Mouse (Mus musculus): ENCODE measurements around the gene Ppp1r1b. TPM values are rescaled to one million over a fixed set of nuclear protein-coding genes. Genes with fewer than 3 reads are reported as not detected.

The Ppp1r1b gene
- polyA plus RNA-seq, 1 experiment from 2014 or later: 7.0 TPM

DNA sequence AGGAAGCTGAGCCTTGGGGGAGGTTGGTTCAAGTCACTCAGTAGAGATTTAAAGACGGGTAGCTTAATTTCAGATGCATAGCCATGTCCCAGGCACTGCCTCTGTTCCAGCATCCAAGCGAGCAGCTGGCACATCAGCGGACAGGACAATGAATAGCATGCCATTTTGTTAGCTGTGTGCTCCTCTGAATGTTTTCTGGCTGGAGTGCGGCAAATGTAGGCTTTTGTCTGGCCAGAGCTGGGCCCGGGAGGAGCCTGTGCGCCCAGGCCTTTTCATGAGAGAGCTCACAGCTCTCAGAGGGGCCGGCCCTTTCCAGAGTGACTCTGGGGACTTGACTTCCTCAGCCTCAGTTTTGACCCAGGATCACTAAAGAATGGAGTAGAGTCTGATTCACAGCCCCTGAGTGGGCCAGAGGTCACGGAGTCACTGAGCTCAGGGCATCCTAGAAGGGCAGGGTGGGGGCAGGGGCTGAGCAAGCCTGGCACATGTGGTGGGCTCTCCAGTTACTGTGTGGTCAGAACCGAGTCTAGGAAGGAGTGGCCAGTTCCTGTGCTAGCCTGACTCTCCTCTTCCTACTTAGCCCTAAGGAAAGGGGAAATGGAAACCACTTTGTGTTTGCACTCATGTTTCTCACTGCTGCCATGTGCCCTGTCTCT, 12.8 kb downstream of the Ppp1r1b start:
- peak overlapping the region; percentile 41; the same call in 1 of the 2 replicates for H3K27ac ChIP-seq (replicated peaks)
- DNase-seq (ENCODE audit: low spot score): no peak
- H3K9ac ChIP-seq (ENCODE audit: low read length): peak overlapping the region; percentile 4; the same call in 1 of the 2 replicates
- no peak for ATAC-seq (ENCODE audit: low FRiP score, low TSS enrichment)
- TF ChIP-seq EP300 (optimal IDR thresholded peaks at IDR 0.05) (no peak), CTCF (IDR thresholded peaks at IDR 0.05; ENCODE audit: low read depth) (no peak)
- H3K36me3 ChIP-seq (ENCODE audit: control insufficient read depth, insufficient read depth, low read length): no peaks in the 10 kb centered on the region
- H3K9me3 ChIP-seq (ENCODE audit: control insufficient read depth, low read length): no peaks in the 10 kb centered on the region
- H3K4me1 ChIP-seq (replicated peaks; ENCODE audit: control insufficient read depth, insufficient read depth): peaks cover 9% of the 10 kb centered on the region
- H3K27me3 ChIP-seq (ENCODE audit: control insufficient read depth, insufficient read depth, low read length): no peaks in the 10 kb centered on the region
- H3K4me3 ChIP-seq (ENCODE audit: low read depth, low read length): no peak overlapping the region
- WGBS: 60% methylated on average over 9 of the region's 9 CpGs
- H3K4me2 ChIP-seq (replicated peaks; ENCODE audit: low read depth): peak overlapping the region; percentile 3; the same call in 1 of the 2 replicates

GRCm38 (mm10) chr11:98363817-98364216, 15.6 kb downstream of the Ppp1r1b start:
- H3K4me1 ChIP-seq (replicated peaks; ENCODE audit: control insufficient read depth, insufficient read depth): peaks cover 5% of the 10 kb centered on the region; the same call in 1 of the 2 replicates
- H3K36me3 ChIP-seq (ENCODE audit: control insufficient read depth, insufficient read depth, low read length): no peaks in the 10 kb centered on the region
- DNase-seq (ENCODE audit: low spot score) (no peak), ATAC-seq (ENCODE audit: low FRiP score, low TSS enrichment) (no peak)
- H3K27me3 ChIP-seq (ENCODE audit: control insufficient read depth, insufficient read depth, low read length): no peaks in the 10 kb centered on the region
- no peak overlapping the region for H3K4me3 ChIP-seq (ENCODE audit: low read depth, low read length)
- no peak overlapping the region for H3K4me2 ChIP-seq (replicated peaks; ENCODE audit: low read depth)
- H3K27ac ChIP-seq (replicated peaks): no peak overlapping the region
- TF ChIP-seq CTCF (IDR thresholded peaks at IDR 0.05; ENCODE audit: low read depth): no peak
- TF ChIP-seq EP300 (optimal IDR thresholded peaks at IDR 0.05): no peak
- 62% methylated on average over 5 of the region's 5 CpGs for WGBS
- H3K9me3 ChIP-seq (ENCODE audit: control insufficient read depth, low read length): no peaks in the 10 kb centered on the region
- H3K9ac ChIP-seq (ENCODE audit: low read length): no peak overlapping the region

DNA sequence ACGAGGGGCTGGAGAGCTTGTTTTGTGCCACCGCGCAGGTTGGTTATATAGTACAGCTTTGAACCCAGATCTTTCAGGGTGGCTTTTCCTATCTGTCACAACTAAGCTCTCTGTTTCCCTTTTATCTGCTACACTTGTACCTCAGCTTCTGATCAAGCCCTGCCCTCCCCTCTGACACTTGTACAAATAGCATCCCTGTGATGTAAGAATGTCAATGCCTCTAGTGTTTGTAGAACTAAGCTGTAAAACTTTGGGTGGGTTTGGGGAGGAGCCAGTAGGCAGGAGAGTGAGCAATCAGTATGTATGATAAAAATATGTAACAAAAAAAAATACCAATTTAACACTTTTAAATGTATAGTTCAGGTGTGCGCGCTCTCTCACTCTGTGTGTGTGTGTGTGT, 16.2 kb downstream of the Ppp1r1b start:
- 0 out of 2 replicates have a peak, but pooled peaks cover 3% of the 10 kb centered on the region for H3K4me1 ChIP-seq (replicated peaks; ENCODE audit: control insufficient read depth, insufficient read depth)
- no peak overlapping the region for H3K4me2 ChIP-seq (replicated peaks; ENCODE audit: low read depth)
- H3K9me3 ChIP-seq (ENCODE audit: control insufficient read depth, low read length): no peaks in the 10 kb centered on the region
- no peak for ATAC-seq (ENCODE audit: low FRiP score, low TSS enrichment)
- DNase-seq (ENCODE audit: low spot score): no peak
- H3K36me3 ChIP-seq (ENCODE audit: control insufficient read depth, insufficient read depth, low read length): no peaks in the 10 kb centered on the region
- no peaks in the 10 kb centered on the region for H3K27me3 ChIP-seq (ENCODE audit: control insufficient read depth, insufficient read depth, low read length)
- WGBS: 81% methylated on average over 5 of the region's 5 CpGs
- no peak overlapping the region for H3K27ac ChIP-seq (replicated peaks)
- H3K4me3 ChIP-seq (ENCODE audit: low read depth, low read length): no peak overlapping the region
- no peak for TF ChIP-seq CTCF (IDR thresholded peaks at IDR 0.05; ENCODE audit: low read depth)
- no peak for TF ChIP-seq EP300 (optimal IDR thresholded peaks at IDR 0.05)
- H3K9ac ChIP-seq (ENCODE audit: low read length): no peak overlapping the region

- H3K4me3 ChIP-seq (ENCODE audit: low read depth, low read length): no peak overlapping the region
- no peaks in the 10 kb centered on the region for H3K27me3 ChIP-seq (ENCODE audit: control insufficient read depth, insufficient read depth, low read length)
- no peak for ATAC-seq (ENCODE audit: low FRiP score, low TSS enrichment)
- H3K4me2 ChIP-seq (replicated peaks; ENCODE audit: low read depth): no peak overlapping the region
- no peak for TF ChIP-seq CTCF (IDR thresholded peaks at IDR 0.05; ENCODE audit: low read depth)
- TF ChIP-seq EP300 (optimal IDR thresholded peaks at IDR 0.05): no peak
- H3K27ac ChIP-seq (replicated peaks): no peak overlapping the region
- DNase-seq (ENCODE audit: low spot score): no peak
- H3K36me3 ChIP-seq (ENCODE audit: control insufficient read depth, insufficient read depth, low read length): no peaks in the 10 kb centered on the region
- H3K9ac ChIP-seq (ENCODE audit: low read length): no peak overlapping the region
- H3K4me1 ChIP-seq (replicated peaks; ENCODE audit: control insufficient read depth, insufficient read depth): 0 out of 2 replicates have a peak, but pooled peaks cover 2% of the 10 kb centered on the region
- 68% methylated on average over 10 of the region's 10 CpGs for WGBS
- no peaks in the 10 kb centered on the region for H3K9me3 ChIP-seq (ENCODE audit: control insufficient read depth, low read length)
These were observed 18.1 kb downstream of the Ppp1r1b start for GRCm38 (mm10) chr11:98366290-98366689.

GRCm38 (mm10) chr11:98367171-98367862, 19.1 kb downstream of the Ppp1r1b start:
- no peak overlapping the region for H3K4me3 ChIP-seq (ENCODE audit: low read depth, low read length)
- no peak overlapping the region for H3K9ac ChIP-seq (ENCODE audit: low read length)
- H3K4me2 ChIP-seq (replicated peaks; ENCODE audit: low read depth): no peak overlapping the region
- H3K27me3 ChIP-seq (ENCODE audit: control insufficient read depth, insufficient read depth, low read length): no peaks in the 10 kb centered on the region
- WGBS: 76% methylated on average over 10 of the region's 10 CpGs
- no peaks in the 10 kb centered on the region for H3K4me1 ChIP-seq (replicated peaks; ENCODE audit: control insufficient read depth, insufficient read depth)
- DNase-seq (ENCODE audit: low spot score) (no peak), ATAC-seq (ENCODE audit: low FRiP score, low TSS enrichment) (no peak)
- H3K27ac ChIP-seq (replicated peaks): no peak overlapping the region
- H3K9me3 ChIP-seq (ENCODE audit: control insufficient read depth, low read length): no peaks in the 10 kb centered on the region
- H3K36me3 ChIP-seq (ENCODE audit: control insufficient read depth, insufficient read depth, low read length): no peaks in the 10 kb centered on the region
- no peak for TF ChIP-seq CTCF (IDR thresholded peaks at IDR 0.05; ENCODE audit: low read depth)
- no peak for TF ChIP-seq EP300 (optimal IDR thresholded peaks at IDR 0.05)

DNA sequence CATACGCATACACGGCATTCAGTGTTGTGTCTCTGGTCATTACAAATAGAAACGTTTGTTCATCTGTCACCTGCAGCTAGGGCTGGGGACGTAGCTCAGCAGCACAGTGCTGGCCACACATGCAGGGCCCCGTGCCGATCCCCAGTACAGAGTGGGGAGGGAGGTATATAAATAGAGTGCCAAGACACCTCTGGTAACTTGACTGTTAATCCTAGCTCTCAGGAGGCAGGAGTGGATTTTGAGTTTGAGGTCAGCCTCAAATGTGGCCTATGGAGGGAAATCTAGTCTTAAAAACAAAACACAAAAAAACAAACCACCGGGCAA, 19.6 kb downstream of the Ppp1r1b start:
- H3K4me3 ChIP-seq (ENCODE audit: low read depth, low read length): no peak overlapping the region
- TF ChIP-seq EP300 (optimal IDR thresholded peaks at IDR 0.05) (no peak), CTCF (IDR thresholded peaks at IDR 0.05; ENCODE audit: low read depth) (no peak)
- H3K36me3 ChIP-seq (ENCODE audit: control insufficient read depth, insufficient read depth, low read length): no peaks in the 10 kb centered on the region
- ATAC-seq (ENCODE audit: low FRiP score, low TSS enrichment) (no peak), DNase-seq (ENCODE audit: low spot score) (no peak)
- no peaks in the 10 kb centered on the region for H3K4me1 ChIP-seq (replicated peaks; ENCODE audit: control insufficient read depth, insufficient read depth)
- 74% methylated on average over 7 of the region's 7 CpGs for WGBS
- no peak overlapping the region for H3K4me2 ChIP-seq (replicated peaks; ENCODE audit: low read depth)
- H3K9ac ChIP-seq (ENCODE audit: low read length): no peak overlapping the region
- no peaks in the 10 kb centered on the region for H3K9me3 ChIP-seq (ENCODE audit: control insufficient read depth, low read length)
- no peaks in the 10 kb centered on the region for H3K27me3 ChIP-seq (ENCODE audit: control insufficient read depth, insufficient read depth, low read length)
- no peak overlapping the region for H3K27ac ChIP-seq (replicated peaks)
